Mouse (Mus musculus) embryonic fibroblast, embryonic 13.5 days (primary cell): Measurements from ENCODE around the gene Lrg1.

ENCODE experiments used
- CTCF ChIP-seq: IDR thresholded peaks from 2 replicates; pipeline ENCODE4 v1.5.1; 2011; ENCODE audit warnings: mild to moderate bottlenecking, control low read depth, low read length, moderate library complexity, borderline replicate concordance; ENCODE audit not compliant: insufficient read depth
- POLR2A ChIP-seq: IDR thresholded peaks from 2 replicates; pipeline ENCODE4 v1.6.1; 2011; ENCODE audit warnings: low read depth, mild to moderate bottlenecking, control low read depth, low read length, moderate library complexity

GRCm38 (mm10) chr17:56131814-56132213 is 10.0 kb upstream of the Lrg1 start:
- TF ChIP-seq CTCF = peak; percentile 50
- no peak for TF ChIP-seq POLR2A
